ENCODE assay signal across 8 mouse cellular contexts in genomic region chr15:80255646-80256121, GRCm38 (mm10). TPM values are rescaled to one million over a fixed set of nuclear protein-coding genes. Genes with fewer than 3 reads are reported as not detected.
DNase-seq lines count a peak whose midpoint lies in the region; ATAC-seq and TF ChIP-seq lines count a peak whose summit lies in the region.

No protein-coding gene starts in this region.

- H3K9ac ChIP-seq in intestine, postnatal 0 days (ENCODE audit: low read depth, low read length) = peak overlapping the region; percentile 100
- H3K9ac ChIP-seq in liver, embryonic 11.5 days (ENCODE audit: low read depth, low read length) = peak overlapping the region; percentile 100

- peaks cover 21% of the 10 kb centered on the region for H3K4me1 ChIP-seq in intestine, postnatal 0 days (replicated peaks; ENCODE audit: control insufficient read depth, insufficient read depth, low read length)
- H3K4me1 ChIP-seq in liver, embryonic 11.5 days (replicated peaks; ENCODE audit: control insufficient read depth, insufficient read depth, low read length) = peaks cover 52% of the 10 kb centered on the region

- H3K9me3 ChIP-seq in intestine, postnatal 0 days (ENCODE audit: control insufficient read depth) = no peaks in the 10 kb centered on the region
- H3K9me3 ChIP-seq in liver, embryonic 11.5 days (ENCODE audit: control insufficient read depth, low read length) = no peaks in the 10 kb centered on the region

- H3K4me2 ChIP-seq in intestine, postnatal 0 days (replicated peaks; ENCODE audit: low read depth) = peak overlapping the region; percentile 96
- peak overlapping the region; percentile 99 for H3K4me2 ChIP-seq in liver, embryonic 11.5 days

- peak; percentile 50 for ATAC-seq in granulocyte monocyte progenitor cell, adult 5-6 weeks (replicated peaks; ENCODE audit: poor library complexity, severe bottlenecking)
- peak; percentile 39 for ATAC-seq in intestine, postnatal 0 days
- peak; percentile 30 for ATAC-seq in liver, embryonic 11.5 days (replicated peaks; ENCODE audit: low FRiP score)
- ATAC-seq in monocyte, adult 5-6 weeks (replicated peaks; ENCODE audit: insufficient number of reproducible peaks, low FRiP score, low TSS enrichment, poor library complexity, severe bottlenecking) = peak; percentile 64

- H3K36me3 ChIP-seq in intestine, postnatal 0 days (ENCODE audit: control insufficient read depth, insufficient read depth) = peaks cover 37% of the 10 kb centered on the region
- H3K36me3 ChIP-seq in liver, embryonic 11.5 days (ENCODE audit: control insufficient read depth, insufficient read depth, low read length) = peaks cover 32% of the 10 kb centered on the region

- peak overlapping the region; percentile 100 for H3K27ac ChIP-seq in intestine, postnatal 0 days (ENCODE audit: low read depth, low read length)
- H3K27ac ChIP-seq in liver, embryonic 11.5 days (ENCODE audit: low read depth, low read length) = peak overlapping the region; percentile 99

- WGBS in intestine, postnatal 0 days = under 1% methylated on average over 51 of the region's 51 CpGs
- 1% methylated on average over 51 of the region's 51 CpGs for WGBS in liver, embryonic 11.5 days

- H3K4me3 ChIP-seq in intestine, postnatal 0 days (ENCODE audit: low read depth, low read length) = peak overlapping the region; percentile 100
- H3K4me3 ChIP-seq in liver, embryonic 11.5 days (ENCODE audit: low read depth, low read length) = peak overlapping the region; percentile 99

- TF ChIP-seq CTCF in intestine, postnatal 0 days (IDR thresholded peaks at IDR 0.05; ENCODE audit: low read depth) = 0 out of 2 replicates have a peak, but pooled peaks have one; percentile 2

- no peaks in the 10 kb centered on the region for H3K27me3 ChIP-seq in intestine, postnatal 0 days (replicated peaks; ENCODE audit: control insufficient read depth, insufficient read depth, low read length)
- no peaks in the 10 kb centered on the region for H3K27me3 ChIP-seq in liver, embryonic 11.5 days (replicated peaks; ENCODE audit: control insufficient read depth, insufficient read depth, low read length)

- peak; percentile 93 for DNase-seq in 3134 (ENCODE audit: extremely low read depth, insufficient read length, low spot score)
- DNase-seq in adrenal gland, postnatal 10 days = peak; percentile 92
- DNase-seq in embryo, embryonic 11.5 days (ENCODE audit: low read depth, low spot score) = peak; percentile 64
- peak; percentile 86 for DNase-seq in liver, embryonic 11.5 days (ENCODE audit: low spot score)
- peak; percentile 82 to 86 for DNase-seq in spleen, postnatal 36 days (ENCODE audit: low spot score in 2 of 2)

RNA-seq across cellular contexts. Expression of gene Atf4, which starts 0.7 kb away (rescaled TPM):
- total RNA-seq in adrenal gland, postnatal 10 days (2021) = 100 to 1,000 TPM; 121 to 199 TPM
- total RNA-seq in granulocyte monocyte progenitor cell, adult 5-6 weeks (2014; fragmentation: Nextera tagmentation) = 195 and 214 TPM in 2 replicates
- total RNA-seq in granulocyte monocyte progenitor cell, adult 5-6 weeks (2017) = 361 and 380 TPM in 2 replicates
- 95.2 and 106 TPM in 2 replicates for polyA plus RNA-seq in intestine, postnatal 0 days (2015; fragmentation: Nextera tagmentation; extraction: Ambion mirVana)
- polyA plus RNA-seq in liver, embryonic 11.5 days (2014; fragmentation: Nextera tagmentation; extraction: Ambion mirVana) = 186 and 188 TPM in 2 replicates
- total RNA-seq in monocyte, adult 5-6 weeks (2017) = 446 to 519 TPM (median 465 TPM) in 3 replicates

RNA-seq across cellular contexts. Expression of gene Rps19bp1, which starts 8.4 kb away (rescaled TPM):
- 10 to 100 TPM; 33.0 to 37.6 TPM for total RNA-seq in adrenal gland, postnatal 10 days (2021)
- 34.9 and 40.9 TPM in 2 replicates for total RNA-seq in granulocyte monocyte progenitor cell, adult 5-6 weeks (2014; fragmentation: Nextera tagmentation)
- total RNA-seq in granulocyte monocyte progenitor cell, adult 5-6 weeks (2017) = 32.7 and 40.0 TPM in 2 replicates
- 48.4 and 49.3 TPM in 2 replicates for polyA plus RNA-seq in intestine, postnatal 0 days (2015; fragmentation: Nextera tagmentation; extraction: Ambion mirVana)
- polyA plus RNA-seq in liver, embryonic 11.5 days (2014; fragmentation: Nextera tagmentation; extraction: Ambion mirVana) = 75.4 and 80.8 TPM in 2 replicates
- total RNA-seq in monocyte, adult 5-6 weeks (2017) = 10.6 to 23.0 TPM (median 13.2 TPM) in 3 replicates

RNA-seq across cellular contexts. Expression of gene AC140267.1, which starts 20.0 kb away (rescaled TPM):
- total RNA-seq in adrenal gland, postnatal 10 days (2021) = 10 to 100 TPM in 1 of 2 experiments, 1 to 10 TPM in 1; 6.9 to 19.1 TPM
- 39.4 TPM in 1 of 2 replicates, not detected in the other for total RNA-seq in granulocyte monocyte progenitor cell, adult 5-6 weeks (2014; fragmentation: Nextera tagmentation)
- total RNA-seq in granulocyte monocyte progenitor cell, adult 5-6 weeks (2017) = not detected in 2 replicates
- polyA plus RNA-seq in intestine, postnatal 0 days (2015; fragmentation: Nextera tagmentation; extraction: Ambion mirVana) = not detected in 2 replicates
- not detected in 2 replicates for polyA plus RNA-seq in liver, embryonic 11.5 days (2014; fragmentation: Nextera tagmentation; extraction: Ambion mirVana)
- total RNA-seq in monocyte, adult 5-6 weeks (2017) = not detected in 3 replicates

RNA-seq across cellular contexts. Expression of gene Mief1, which starts 21.9 kb away (rescaled TPM):
- 10 to 100 TPM; 42.8 to 46.6 TPM for total RNA-seq in adrenal gland, postnatal 10 days (2021)
- 20.3 and 31.4 TPM in 2 replicates for total RNA-seq in granulocyte monocyte progenitor cell, adult 5-6 weeks (2014; fragmentation: Nextera tagmentation)
- 19.2 and 20.8 TPM in 2 replicates for total RNA-seq in granulocyte monocyte progenitor cell, adult 5-6 weeks (2017)
- polyA plus RNA-seq in intestine, postnatal 0 days (2015; fragmentation: Nextera tagmentation; extraction: Ambion mirVana) = 12.0 and 14.2 TPM in 2 replicates
- polyA plus RNA-seq in liver, embryonic 11.5 days (2014; fragmentation: Nextera tagmentation; extraction: Ambion mirVana) = 35.8 and 44.9 TPM in 2 replicates
- 28.7 to 38.2 TPM (median 29.9 TPM) in 3 replicates for total RNA-seq in monocyte, adult 5-6 weeks (2017)

RNA-seq across cellular contexts. Expression of gene Cacna1i, which starts 31.4 kb away (rescaled TPM):
- total RNA-seq in adrenal gland, postnatal 10 days (2021) = 1 to 10 TPM in 1 of 2 experiments, under 1 TPM in 1; 0.27 to 1.1 TPM
- total RNA-seq in granulocyte monocyte progenitor cell, adult 5-6 weeks (2014; fragmentation: Nextera tagmentation) = not detected in 2 replicates
- not detected in 2 replicates for total RNA-seq in granulocyte monocyte progenitor cell, adult 5-6 weeks (2017)
- 0.03 TPM in 1 of 2 replicates, not detected in the other for polyA plus RNA-seq in intestine, postnatal 0 days (2015; fragmentation: Nextera tagmentation; extraction: Ambion mirVana)
- polyA plus RNA-seq in liver, embryonic 11.5 days (2014; fragmentation: Nextera tagmentation; extraction: Ambion mirVana) = 0.01 and 0.14 TPM in 2 replicates
- 2.2 to 5.0 TPM (median 3.1 TPM) in 3 replicates for total RNA-seq in monocyte, adult 5-6 weeks (2017)

Comparison
In these comparisons a context has a peak if more than half of its experiments do, and no peak if none do; other contexts are left out.
1. Peak in every context shown above with its lines: DNase-seq, ATAC-seq, H3K4me3 ChIP-seq and H3K27ac ChIP-seq.